Mouse (Mus musculus) CH12.LX (cell line): ENCODE measurements around the gene Nenf. TPM values are rescaled to one million over a fixed set of nuclear protein-coding genes. Genes with fewer than 3 reads are reported as not detected.

Experiments
- DNase-seq: peaks from one replicate; pipeline ENCODE4 v3.0.0-alpha.2; 2013; ENCODE audit errors: extremely low read depth
- H3K27ac ChIP-seq: 2 replicates; pipeline ENCODE4 v1.5.1; 2012; ENCODE audit warnings: low read depth, mild to moderate bottlenecking, control low read depth, moderate library complexity; ENCODE audit not compliant: insufficient read depth
- H3K27me3 ChIP-seq: replicated peaks from 2 replicates; pipeline ENCODE3; 2012; ENCODE audit warnings: inconsistent platforms
- H3K36me3 ChIP-seq, 2 experiments: replicated peaks in 1 of 2; 2 replicates each; pipeline versions ENCODE3 to v1.6.1; 2012; ENCODE audit warnings: inconsistent platforms in 1 of 2, low read length in 1 of 2, mild to moderate bottlenecking in 1 of 2, mixed read lengths in 1 of 2, moderate library complexity in 1 of 2; ENCODE audit not compliant: control insufficient read depth in 1 of 2, insufficient read depth in 1 of 2
- H3K4me1 ChIP-seq, 2 experiments: 2 replicates each; pipeline ENCODE4 v1.6.1; 2012; ENCODE audit warnings: inconsistent platforms in 1 of 2, moderate library complexity in 1 of 2; ENCODE audit not compliant: insufficient read depth in 2 of 2, control insufficient read depth in 1 of 2
- H3K4me2 ChIP-seq: 2 replicates; pipeline ENCODE4 v1.6.1; 2012; ENCODE audit warnings: low read depth, mild to moderate bottlenecking, control low read depth; ENCODE audit not compliant: poor library complexity, insufficient read depth, severe bottlenecking
- H3K4me3 ChIP-seq, 3 experiments: fragments of 150-350 bp in 1 of 3; sonication (generic) in 1 of 3; replicated peaks in 1 of 3; 2 replicates each; pipeline versions ENCODE3 to v1.5.1; 2011 to 2012; ENCODE audit warnings: low read depth in 2 of 3, low read length in 2 of 3, mild to moderate bottlenecking in 2 of 3, moderate library complexity in 2 of 3, control low read depth in 1 of 3, improper control_type of control experiment in 1 of 3, inconsistent platforms in 1 of 3, mixed read lengths in 1 of 3; ENCODE audit not compliant: poor library complexity in 1 of 3
- H3K79me2 ChIP-seq: replicated peaks from 2 replicates; pipeline ENCODE4 v1.6.1; 2012; ENCODE audit warnings: mild to moderate bottlenecking, moderate library complexity; ENCODE audit not compliant: control insufficient read depth, poor library complexity, insufficient read depth, severe bottlenecking; ENCODE audit errors: extremely low read depth
- H3K9ac ChIP-seq: 2 replicates; pipeline ENCODE4 v1.6.1; 2012; ENCODE audit warnings: low read depth, mild to moderate bottlenecking, control low read depth, moderate library complexity; ENCODE audit not compliant: insufficient read depth
- H3K9me3 ChIP-seq: replicated peaks from 2 replicates; pipeline ENCODE3; 2012; ENCODE audit warnings: low read length, inconsistent platforms, mixed read lengths
- IRF4 ChIP-seq: IDR thresholded peaks from 2 replicates; pipeline ENCODE4 v1.6.1; 2014; ENCODE audit warnings: low read depth, mild to moderate bottlenecking, inconsistent platforms, low read length, improper control_type of control experiment
- NELFE ChIP-seq: IDR thresholded peaks from 2 replicates; pipeline ENCODE4 v1.6.1; 2011; ENCODE audit warnings: low read depth, low read length, improper control_type of control experiment
- PAX5 ChIP-seq: IDR thresholded peaks from 2 replicates; pipeline ENCODE4 v1.6.1; 2012; ENCODE audit warnings: low read length, inconsistent platforms, mixed read lengths
- RCOR1 ChIP-seq: conservative IDR thresholded peaks from 2 replicates; pipeline ENCODE4 v1.6.1; 2012; ENCODE audit warnings: low read depth, mild to moderate bottlenecking, inconsistent platforms, low read length, improper control_type of control experiment
- TBP ChIP-seq: conservative IDR thresholded peaks from 2 replicates; pipeline ENCODE4 v1.6.1; 2011; ENCODE audit warnings: low read depth, low read length, improper control_type of control experiment
- USF1 ChIP-seq: IDR thresholded peaks from 2 replicates; pipeline ENCODE4 v1.6.1; 2014; ENCODE audit warnings: low read depth, mild to moderate bottlenecking, inconsistent platforms, low read length, improper control_type of control experiment
- ZC3H11A ChIP-seq: IDR thresholded peaks from 2 replicates; pipeline ENCODE4 v1.6.1; 2012; ENCODE audit warnings: low read depth, mild to moderate bottlenecking, inconsistent platforms, low read length, improper control_type of control experiment
- dilution Hi-C: fragments of 300-500 bp; cut with MboI; formaldehyde crosslinking; loops from 2 replicates; pipeline ENCODE4 v1.14.3; 2020; ENCODE audit warnings: low sequenced_read_pairs; ENCODE audit not compliant: extremely low pct_unique_long_range_greater_than_20kb, extremely low pct_ligation_motif_present
- in situ Hi-C: fragments of 300-500 bp; cut with MboI; formaldehyde crosslinking; loops from 3 replicates; pipeline ENCODE4 v1.14.3; 2019; ENCODE audit warnings: low sequenced_read_pairs, low pct_ligation_motif_present, low pct_unique_long_range_greater_than_20kb, mixed read lengths
- polyA plus RNA-seq: library from polyadenylated mRNA; unstranded; fragments of >175 nt; gene quantifications from 2 replicates; pipeline ENCODE4 v1.2.1, GENCODE M21; 2012; ENCODE audit warnings: low read depth; ENCODE audit not compliant: insufficient read length
- total RNA-seq, 2 experiments: library from RNA; depleted of rRNA; stranded (reverse); fragments of 300-350 nt in 1 of 2; fragments of >200 nt in 1 of 2; gene quantifications; 2 replicates each; pipeline ENCODE4 v1.2.3; 2012 to 2014

The Nenf gene
- total and polyA plus RNA-seq, 3 experiments = 28.8 to 86.7 (median 43.8) TPM

DNA sequence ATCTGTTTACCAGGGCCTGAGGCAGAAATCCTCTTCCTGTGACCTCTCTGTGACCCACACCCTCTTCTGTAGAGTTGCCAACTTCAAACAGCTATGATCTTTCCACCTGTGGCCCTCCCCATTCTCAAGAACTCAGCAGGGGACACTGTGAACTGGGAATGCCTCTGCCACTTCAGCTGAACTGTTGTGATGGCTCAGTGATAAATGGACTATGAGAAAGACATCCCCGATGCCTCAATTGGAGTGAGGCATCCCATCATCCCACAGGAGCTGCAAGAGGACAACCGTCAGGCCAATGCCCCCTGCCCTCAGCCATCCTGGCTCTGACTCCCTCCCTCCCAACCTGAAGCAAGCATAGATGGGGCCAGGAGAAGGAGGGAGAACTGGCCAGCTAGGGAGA is 60.0 kb downstream of the Nenf start:
- DNase-seq = no peak
- TF ChIP-seq ZC3H11A = no peak
- in situ Hi-C loops (no loop called here), dilution Hi-C loops (no loop called here)
- Histone ChIP-seq H3K4me1 (peaks cover 22 to 49% of the 10 kb centered on the region in 2 experiments), H3K4me3 (no peak overlapping the region), H3K36me3 (no peaks in the 10 kb centered on the region), H3K4me2 (no peak overlapping the region), H3K9me3 (no peaks in the 10 kb centered on the region), H3K27ac (no peak overlapping the region), H3K27me3 (no peaks in the 10 kb centered on the region), H3K9ac (no peak overlapping the region), H3K79me2 (no peaks in the 10 kb centered on the region)

DNA sequence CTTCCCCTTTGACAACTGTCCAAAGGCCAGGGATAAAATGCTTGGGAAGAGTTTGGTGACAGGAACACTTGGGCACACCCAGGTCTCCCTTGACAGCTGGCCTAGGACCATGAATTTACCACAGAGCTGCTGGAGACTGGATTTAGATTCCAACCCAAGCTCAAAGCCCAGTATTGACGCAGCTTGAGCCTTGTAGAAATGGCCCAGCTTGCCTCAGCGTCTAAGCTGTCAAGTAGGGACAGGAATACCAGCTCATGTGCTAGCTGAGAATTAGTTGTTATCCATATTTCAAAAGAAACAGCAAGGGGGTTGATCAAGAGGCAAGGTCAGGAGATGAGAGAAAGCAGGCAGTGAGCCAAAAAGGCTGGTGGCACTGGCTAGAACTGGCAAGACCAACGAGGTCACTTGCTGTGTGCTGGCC is 60.6 kb downstream of the Nenf start:
- Histone ChIP-seq H3K79me2 (no peaks in the 10 kb centered on the region), H3K4me1 (peaks cover 22 to 52% of the 10 kb centered on the region in 2 experiments), H3K4me3 (no peak overlapping the region), H3K4me2 (no peak overlapping the region)
- DNase-seq = no peak
- dilution Hi-C loops = no loop called here
- TF ChIP-seq IRF4 (no peak), RCOR1 (no peak), NELFE (no peak), USF1 (no peak), PAX5 (no peak), TBP (no peak)
- TF ChIP-seq, all 38 proteins: peak for 0
- H3K36me3 ChIP-seq = no peaks in the 10 kb centered on the region
- no peaks in the 10 kb centered on the region for H3K27me3 ChIP-seq
- in situ Hi-C loops = no loop called here
- no peak overlapping the region for H3K27ac ChIP-seq
- no peaks in the 10 kb centered on the region for H3K9me3 ChIP-seq
- no peak overlapping the region for H3K9ac ChIP-seq

Other genes starting within 250 kb of the Nenf start
- gene Batf3, start 220.3 kb downstream of the Nenf start, total RNA-seq (2012; rRNA removed) = 38.7 and 50.4 TPM in 2 replicates
- gene Batf3, start 220.3 kb downstream of the Nenf start, total RNA-seq (2014; rRNA removed) = 33.0 and 44.7 TPM in 2 replicates
- gene Batf3, start 220.3 kb downstream of the Nenf start, polyA plus RNA-seq = 42.5 and 48.1 TPM in 2 replicates
- gene Fam71a, start 153.4 kb downstream of the Nenf start, total RNA-seq (2012; rRNA removed) = not detected in 2 replicates
- gene Fam71a, start 153.4 kb downstream of the Nenf start, total RNA-seq (2014; rRNA removed) = not detected in 2 replicates
- not detected in 2 replicates for gene Fam71a, start 153.4 kb downstream of the Nenf start, polyA plus RNA-seq
- 13.7 and 32.9 TPM in 2 replicates for gene Atf3, start 100.2 kb downstream of the Nenf start, total RNA-seq (2012; rRNA removed)
- 39.7 and 41.5 TPM in 2 replicates for gene Atf3, start 100.2 kb downstream of the Nenf start, total RNA-seq (2014; rRNA removed)
- gene Atf3, start 100.2 kb downstream of the Nenf start, polyA plus RNA-seq = 25.1 and 28.9 TPM in 2 replicates
- gene Tmem206, start 7.7 kb upstream of the Nenf start, total RNA-seq (2012; rRNA removed) = 11.5 and 15.4 TPM in 2 replicates
- 12.2 and 13.1 TPM in 2 replicates for gene Tmem206, start 7.7 kb upstream of the Nenf start, total RNA-seq (2014; rRNA removed)
- gene Tmem206, start 7.7 kb upstream of the Nenf start, polyA plus RNA-seq = 16.4 and 17.0 TPM in 2 replicates
- gene Ppp2r5a, start 85.1 kb upstream of the Nenf start, total RNA-seq (2012; rRNA removed) = 58.9 and 62.0 TPM in 2 replicates
- gene Ppp2r5a, start 85.1 kb upstream of the Nenf start, total RNA-seq (2014; rRNA removed) = 96.7 and 102 TPM in 2 replicates
- gene Ppp2r5a, start 85.1 kb upstream of the Nenf start, polyA plus RNA-seq = 40.3 and 42.6 TPM in 2 replicates